Mouse (Mus musculus) stomach, postnatal 0 days (tissue): Measurements from ENCODE around the gene Galnt10.

Source experiments
- CTCF ChIP-seq: IDR thresholded peaks from 2 replicates; pipeline ENCODE4 v1.5.1; 2016; ENCODE audit warnings: antibody characterized with exemption, low read depth, mild to moderate bottlenecking, moderate library complexity
- EP300 ChIP-seq: optimal IDR thresholded peaks from 2 replicates; pipeline ENCODE3; 2016; ENCODE audit warnings: antibody characterized with exemption

DNA sequence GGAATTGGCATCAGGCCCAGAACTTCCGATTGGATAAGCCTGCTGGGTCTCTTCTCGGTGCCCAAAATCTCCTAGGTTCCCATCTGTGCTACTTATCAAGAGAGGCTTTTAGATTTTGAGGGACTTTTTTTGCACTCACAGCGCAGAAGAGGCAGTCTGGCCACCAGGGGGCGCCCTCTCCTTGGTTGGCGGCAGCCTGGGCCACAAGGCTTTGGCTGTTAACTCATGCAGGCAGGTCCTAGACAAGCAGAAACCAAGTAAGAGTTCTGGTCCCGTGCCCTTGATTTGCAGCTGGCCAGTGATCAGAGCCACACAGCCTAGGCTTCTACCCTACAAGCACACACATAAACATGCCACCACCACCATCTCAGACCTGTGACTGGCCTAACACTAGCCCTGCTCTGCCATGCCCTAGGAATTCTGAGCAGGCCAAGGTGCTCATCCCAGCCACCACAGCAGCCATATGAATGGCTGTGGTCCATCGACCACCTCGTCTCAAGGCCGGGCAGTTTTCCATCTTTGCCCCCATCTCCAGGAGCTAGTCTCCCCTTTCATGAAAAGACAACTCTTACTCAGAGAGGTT lies 174.8 kb downstream of the Galnt10 start:
- peak; percentile 97 for TF ChIP-seq CTCF
- TF ChIP-seq EP300: no peak
